18 mouse cellular contexts compared by ENCODE assay signal in the genomic region with DNA sequence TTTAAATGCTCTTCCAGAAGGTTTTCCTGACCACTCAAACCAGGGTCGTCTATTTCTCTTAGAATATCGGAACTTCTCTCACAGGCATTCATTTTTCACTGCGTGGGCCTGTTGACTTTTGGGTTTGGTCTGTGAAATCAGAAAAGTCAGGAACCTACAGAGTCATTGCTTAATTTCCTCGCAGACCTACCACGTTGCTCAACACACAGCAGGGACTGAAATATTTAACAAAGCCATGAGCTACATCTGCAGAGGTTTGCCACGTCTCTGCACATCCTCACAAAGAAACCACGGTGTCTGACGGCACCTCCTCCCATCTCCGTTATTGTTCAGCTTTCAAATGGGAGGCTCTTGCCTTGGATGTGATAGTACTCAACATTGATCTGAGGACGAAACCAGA. TPM values are rescaled to one million over a fixed set of nuclear protein-coding genes. Genes with fewer than 3 reads are reported as not detected.
"Had no signal": no experiment of that assay in that cellular context is flagged by ENCODE, and none has a peak within 500 bp of the region (broad histone marks: within the 10 kb centered on the region; RNA-seq: fewer than 3 reads in every experiment).

No protein-coding gene starts in this region.

- H3K27ac ChIP-seq: left cerebral cortex, adult 2 months; limb, embryonic 10.5 days; midbrain, embryonic 10.5 days; neural tube, embryonic 12.5 days had no signal

- H3K9ac ChIP-seq: neural tube, embryonic 12.5 days had no signal

- H3K27me3 ChIP-seq: neural tube, embryonic 12.5 days had no signal

- ATAC-seq: intestine, postnatal 0 days; lung, postnatal 0 days had no signal

- H3K4me2 ChIP-seq: neural tube, embryonic 12.5 days had no signal

- H3K36me3 ChIP-seq: limb, embryonic 10.5 days; midbrain, embryonic 10.5 days; neural tube, embryonic 12.5 days had no signal

- H3K4me3 ChIP-seq: left cerebral cortex, adult 2 months; limb, embryonic 10.5 days; midbrain, embryonic 10.5 days; neural tube, embryonic 12.5 days had no signal

- DNase-seq: kidney, adult 8-10 months; kidney, postnatal 25 days; lung, adult 18-20 months; midbrain, embryonic 14.5 days; right cerebral cortex, postnatal 4 days; spleen, adult 18-20 months; thymus, adult 18-20 months; thymus, postnatal 14 days had no signal

- H3K9me3 ChIP-seq: limb, embryonic 10.5 days; midbrain, embryonic 10.5 days; neural tube, embryonic 12.5 days had no signal

RNA-seq across cellular contexts. Expression of a gene that starts 7.7 kb away (rescaled TPM):
- polyA plus RNA-seq: limb, embryonic 10.5 days; midbrain, embryonic 10.5 days had no signal

RNA-seq across cellular contexts. Expression of a gene that starts 18.5 kb away (rescaled TPM):
- total RNA-seq: neutrophil, adult 5-6 weeks had no signal
- polyA plus RNA-seq: intestine, postnatal 0 days; kidney, embryonic 16.5 days; limb, embryonic 10.5 days; limb, embryonic 14.5 days; midbrain, embryonic 10.5 days; midbrain, embryonic 14.5 days; neural tube, embryonic 12.5 days; stomach, embryonic 14.5 days had no signal
